Mouse (Mus musculus) olfactory bulb, adult 2 months (tissue): ENCODE results near the gene Ncln.

Experiments
- CTCF ChIP-seq: fragments of 200-500 bp; IDR thresholded peaks from 2 replicates; pipeline ENCODE4 v1.5.1; 2012; ENCODE audit warnings: low read depth, mild to moderate bottlenecking, low read length, moderate library complexity; ENCODE audit not compliant: insufficient read depth
- POLR2A ChIP-seq: fragments of 200-500 bp; IDR thresholded peaks from 2 replicates; pipeline ENCODE4 v1.6.1; 2012; ENCODE audit warnings: mild to moderate bottlenecking, low read depth, low read length, moderate library complexity; ENCODE audit not compliant: insufficient read depth

DNA sequence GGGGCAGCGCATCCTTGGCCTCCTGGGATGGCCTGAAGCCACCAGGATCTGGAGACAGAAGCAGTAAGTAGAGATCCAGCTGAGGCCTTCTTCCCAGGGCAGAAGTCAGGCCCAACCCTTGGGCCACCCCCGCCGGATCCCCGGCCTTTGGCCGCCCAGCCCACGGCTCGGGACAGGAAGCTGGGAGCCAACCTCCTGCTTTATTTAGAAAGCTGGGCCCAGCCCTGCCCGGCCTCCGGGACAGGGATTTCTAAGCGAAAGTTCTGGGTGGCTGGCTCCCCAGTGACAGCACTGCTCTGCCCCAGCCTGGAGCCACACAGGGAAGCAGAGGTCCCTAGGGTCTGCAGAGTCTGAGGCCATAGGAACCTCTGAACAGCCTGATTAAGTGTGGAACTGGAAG is 45.6 kb upstream of the Ncln start:
- TF ChIP-seq POLR2A, result no peak
- TF ChIP-seq CTCF, result no peak
